Mouse (Mus musculus): ENCODE data around the gene Serp2. TPM values are rescaled to one million over a fixed set of nuclear protein-coding genes. Genes with fewer than 3 reads are reported as not detected.

The Serp2 gene
- total and polyA plus RNA-seq, 2 experiments = 0.37 TPM; not detected in 1

DNA sequence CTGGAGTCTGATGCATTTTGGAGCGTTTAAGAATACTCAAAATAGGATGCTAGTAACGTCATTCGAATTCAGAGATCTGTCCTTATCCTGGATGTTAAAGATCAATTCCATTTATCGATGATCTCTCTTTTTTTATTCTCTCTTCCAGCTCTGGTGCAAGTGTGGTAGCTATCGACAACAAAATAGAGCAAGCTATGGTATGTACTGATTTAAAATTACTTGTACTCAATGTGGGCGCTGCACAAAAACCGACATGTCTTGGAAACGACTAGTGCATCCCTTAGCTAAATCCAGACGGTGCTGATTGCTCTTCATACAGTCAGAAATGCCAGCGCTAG lies 51.6 kb downstream of the Serp2 start:
- under 1% methylated on average over 10 of the region's 10 CpGs for WGBS
- peak overlapping the region; percentile 74 for H3K27ac ChIP-seq (replicated peaks; ENCODE audit: insufficient read depth, low read depth, low read length)
- DNase-seq (ENCODE audit: extremely low read depth, low read depth, low spot score) = no peak

DNA sequence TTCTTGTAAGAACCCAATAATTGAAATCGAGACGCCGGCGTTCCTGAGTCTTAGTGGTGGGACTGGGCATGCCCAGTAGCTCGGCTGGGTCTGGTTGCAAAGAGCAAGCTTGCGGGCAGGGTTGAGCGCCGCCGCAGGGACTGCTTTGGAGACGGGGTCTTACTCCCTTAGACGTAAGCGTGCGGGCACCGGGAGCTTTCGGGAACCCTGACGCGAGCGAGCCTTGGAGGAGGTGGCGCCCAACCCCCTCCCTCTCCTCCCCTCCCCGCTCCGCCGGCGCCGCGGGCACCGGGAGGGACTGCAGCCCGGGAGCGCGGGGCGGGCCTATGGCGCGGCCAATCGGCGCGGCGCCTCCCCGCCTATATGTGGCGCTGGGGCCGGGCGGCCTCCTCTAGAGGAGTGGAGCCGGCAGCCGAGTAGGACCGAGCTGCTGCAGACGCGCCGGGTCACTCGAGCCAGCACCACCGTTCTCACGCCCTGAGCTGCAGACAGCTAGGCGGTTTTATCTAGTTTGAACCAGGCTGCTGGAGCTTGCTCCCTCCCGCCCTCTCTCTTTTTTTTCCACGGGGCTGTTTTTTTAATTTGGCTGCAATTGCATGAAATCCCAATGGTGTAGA lies 52.5 kb downstream of the Serp2 start:
- H3K36me3 ChIP-seq (ENCODE audit: control insufficient read depth, insufficient read depth, low read length) = no peaks in the 10 kb centered on the region; the same call in 1 of the 2 replicates
- TF ChIP-seq CTCF (IDR thresholded peaks at IDR 0.05; ENCODE audit: low read depth, low read length) = 0 out of 2 replicates have a peak, but pooled peaks have one; percentile 5
- peak; percentile 99 for TF ChIP-seq POLR2A (IDR thresholded peaks at IDR 0.05; ENCODE audit: extremely low read depth, insufficient read depth, low read length)

More for the DNA sequence above, 51.6 kb downstream of the Serp2 start:
- Histone ChIP-seq H3K4me3 (ENCODE audit: insufficient read depth, low read depth, low read length) (peak overlapping the region; percentile 74), H3K79me2 (ENCODE audit: control insufficient read depth, insufficient read depth, low read length) (no peaks in the 10 kb centered on the region), H3K9ac (ENCODE audit: low read depth, low read length) (peak overlapping the region; percentile 88), H3K27me3 (ENCODE audit: control insufficient read depth, insufficient read depth, low read length) (no peaks in the 10 kb centered on the region), H3K36me3 (ENCODE audit: control insufficient read depth, insufficient read depth, low read length) (no peaks in the 10 kb centered on the region; the same call in 1 of the 2 replicates), H3K4me1 (ENCODE audit: control insufficient read depth, insufficient read depth, low read length) (no peaks in the 10 kb centered on the region)
- TF ChIP-seq CTCF (IDR thresholded peaks at IDR 0.05; ENCODE audit: low read depth, low read length) = no peak
- TF ChIP-seq POLR2A (IDR thresholded peaks at IDR 0.05; ENCODE audit: extremely low read depth, insufficient read depth, low read length) = no peak

DNA sequence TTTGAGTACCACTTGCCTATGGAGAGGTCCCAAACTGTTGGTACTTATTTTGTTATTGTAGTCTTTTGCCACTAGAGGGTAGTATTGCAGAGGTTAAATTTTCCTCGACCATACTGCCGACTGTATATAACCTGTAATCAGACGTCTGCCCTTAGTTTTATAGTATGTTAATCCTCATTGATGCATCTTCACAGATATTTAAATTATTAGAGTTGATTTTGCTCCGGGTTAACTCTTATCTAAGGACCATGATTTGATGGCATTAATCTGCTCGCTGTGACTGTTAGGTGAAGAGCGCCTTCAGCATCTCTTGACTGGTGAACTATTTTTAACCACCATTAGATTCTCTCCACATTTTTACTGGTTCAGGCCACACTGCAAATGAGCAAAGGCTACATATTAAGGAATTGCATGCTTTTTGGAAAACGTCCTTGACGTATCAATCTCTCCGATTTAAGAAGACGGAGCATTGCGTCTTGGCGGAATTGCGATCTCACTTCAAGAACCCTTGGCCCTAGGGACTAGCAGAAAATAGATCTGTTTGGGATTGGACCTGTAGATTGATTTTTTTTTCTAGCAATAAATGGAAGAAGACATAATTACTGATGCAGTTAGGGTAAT lies 53.3 kb downstream of the Serp2 start:
- H3K9ac ChIP-seq (ENCODE audit: low read depth, low read length) = no peak overlapping the region
- DNase-seq (ENCODE audit: extremely low read depth, low read depth, low spot score) = peak; percentile 59
- no peak overlapping the region for H3K4me3 ChIP-seq (ENCODE audit: insufficient read depth, low read depth, low read length)
- H3K27me3 ChIP-seq (ENCODE audit: control insufficient read depth, insufficient read depth, low read length) = no peaks in the 10 kb centered on the region
- H3K79me2 ChIP-seq (ENCODE audit: control insufficient read depth, insufficient read depth, low read length) = no peaks in the 10 kb centered on the region
- no peaks in the 10 kb centered on the region; the same call in 1 of the 2 replicates for H3K36me3 ChIP-seq (ENCODE audit: control insufficient read depth, insufficient read depth, low read length)
- no peak for TF ChIP-seq POLR2A (IDR thresholded peaks at IDR 0.05; ENCODE audit: extremely low read depth, insufficient read depth, low read length)
- peak; percentile 37 for TF ChIP-seq CTCF (IDR thresholded peaks at IDR 0.05; ENCODE audit: low read depth, low read length)
- H3K27ac ChIP-seq (replicated peaks; ENCODE audit: insufficient read depth, low read depth, low read length) = no peak overlapping the region
- H3K4me1 ChIP-seq (ENCODE audit: control insufficient read depth, insufficient read depth, low read length) = no peaks in the 10 kb centered on the region
- WGBS = 8% methylated on average over 13 of the region's 13 CpGs

More for the DNA sequence above, 52.5 kb downstream of the Serp2 start:
- no peaks in the 10 kb centered on the region for H3K79me2 ChIP-seq (ENCODE audit: control insufficient read depth, insufficient read depth, low read length)
- H3K9ac ChIP-seq (ENCODE audit: low read depth, low read length) = peak overlapping the region; percentile 85
- H3K4me3 ChIP-seq (ENCODE audit: insufficient read depth, low read depth, low read length) = peak overlapping the region; percentile 74
- under 1% methylated on average over 52 of the region's 52 CpGs for WGBS
- peak; percentile 71 for DNase-seq (ENCODE audit: extremely low read depth, low read depth, low spot score)
- H3K4me1 ChIP-seq (ENCODE audit: control insufficient read depth, insufficient read depth, low read length) = no peaks in the 10 kb centered on the region
- H3K27me3 ChIP-seq (ENCODE audit: control insufficient read depth, insufficient read depth, low read length) = no peaks in the 10 kb centered on the region
- H3K27ac ChIP-seq (replicated peaks; ENCODE audit: insufficient read depth, low read depth, low read length) = peak overlapping the region; percentile 79

DNA sequence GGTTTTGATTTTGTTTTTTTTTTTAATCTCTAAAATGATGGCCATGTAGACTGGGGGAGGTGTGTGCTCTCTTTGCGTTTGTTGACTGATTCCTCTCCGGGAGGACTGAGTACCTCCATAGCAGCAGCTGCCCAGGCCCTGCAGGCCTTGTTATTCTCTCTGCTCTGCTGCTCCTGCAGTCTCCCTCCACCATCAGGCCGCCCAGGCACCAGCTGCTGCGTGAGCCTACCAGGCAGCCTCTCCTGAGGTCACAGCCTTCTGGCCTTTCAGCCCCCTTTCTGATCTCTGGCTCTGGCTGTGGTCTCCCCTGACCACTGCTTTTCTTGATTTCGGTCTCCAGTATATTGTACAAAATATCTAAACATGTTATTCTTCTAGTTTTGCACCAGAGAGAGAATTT lies 56.7 kb downstream of the Serp2 start:
- Histone ChIP-seq H3K27ac (replicated peaks; ENCODE audit: insufficient read depth, low read depth, low read length) (no peak overlapping the region), H3K9ac (ENCODE audit: low read depth, low read length) (no peak overlapping the region), H3K36me3 (ENCODE audit: control insufficient read depth, insufficient read depth, low read length) (no peaks in the 10 kb centered on the region), H3K4me1 (ENCODE audit: control insufficient read depth, insufficient read depth, low read length) (no peaks in the 10 kb centered on the region), H3K27me3 (ENCODE audit: control insufficient read depth, insufficient read depth, low read length) (no peaks in the 10 kb centered on the region), H3K79me2 (ENCODE audit: control insufficient read depth, insufficient read depth, low read length) (no peaks in the 10 kb centered on the region), H3K4me3 (ENCODE audit: insufficient read depth, low read depth, low read length) (no peak overlapping the region)
- DNase-seq (ENCODE audit: extremely low read depth, low read depth, low spot score) = no peak
- WGBS = 87% methylated on average over 5 of the region's 5 CpGs
- TF ChIP-seq POLR2A (IDR thresholded peaks at IDR 0.05; ENCODE audit: extremely low read depth, insufficient read depth, low read length) (no peak), CTCF (IDR thresholded peaks at IDR 0.05; ENCODE audit: low read depth, low read length) (no peak)

DNA sequence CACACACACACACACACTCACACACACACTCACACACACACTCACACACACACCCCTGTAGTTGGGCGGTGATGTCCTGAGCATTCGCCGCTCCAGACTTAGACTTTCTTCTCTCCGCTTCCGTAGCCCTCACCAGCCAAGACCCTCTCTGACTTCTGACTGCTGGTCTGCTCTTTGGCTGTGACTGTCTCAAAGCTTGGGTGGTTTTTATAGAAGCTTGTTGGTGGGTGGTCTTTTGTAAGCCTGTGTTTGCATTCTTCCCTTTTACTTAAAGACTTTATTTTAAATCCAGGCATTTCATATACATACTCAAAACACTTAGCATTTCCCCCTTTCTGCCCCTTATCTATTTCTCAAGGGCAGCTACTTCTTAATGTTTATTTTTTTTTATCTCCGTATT lies 57.2 kb downstream of the Serp2 start:
- Histone ChIP-seq H3K36me3 (ENCODE audit: control insufficient read depth, insufficient read depth, low read length) (no peaks in the 10 kb centered on the region), H3K27ac (replicated peaks; ENCODE audit: insufficient read depth, low read depth, low read length) (no peak overlapping the region), H3K4me1 (ENCODE audit: control insufficient read depth, insufficient read depth, low read length) (no peaks in the 10 kb centered on the region), H3K79me2 (ENCODE audit: control insufficient read depth, insufficient read depth, low read length) (no peaks in the 10 kb centered on the region), H3K27me3 (ENCODE audit: control insufficient read depth, insufficient read depth, low read length) (no peaks in the 10 kb centered on the region), H3K4me3 (ENCODE audit: insufficient read depth, low read depth, low read length) (no peak overlapping the region), H3K9ac (ENCODE audit: low read depth, low read length) (no peak overlapping the region)
- 96% methylated on average over 6 of the region's 6 CpGs for WGBS
- no peak for TF ChIP-seq CTCF (IDR thresholded peaks at IDR 0.05; ENCODE audit: low read depth, low read length)
- no peak for TF ChIP-seq POLR2A (IDR thresholded peaks at IDR 0.05; ENCODE audit: extremely low read depth, insufficient read depth, low read length)
- DNase-seq (ENCODE audit: extremely low read depth, low read depth, low spot score) = no peak

DNA sequence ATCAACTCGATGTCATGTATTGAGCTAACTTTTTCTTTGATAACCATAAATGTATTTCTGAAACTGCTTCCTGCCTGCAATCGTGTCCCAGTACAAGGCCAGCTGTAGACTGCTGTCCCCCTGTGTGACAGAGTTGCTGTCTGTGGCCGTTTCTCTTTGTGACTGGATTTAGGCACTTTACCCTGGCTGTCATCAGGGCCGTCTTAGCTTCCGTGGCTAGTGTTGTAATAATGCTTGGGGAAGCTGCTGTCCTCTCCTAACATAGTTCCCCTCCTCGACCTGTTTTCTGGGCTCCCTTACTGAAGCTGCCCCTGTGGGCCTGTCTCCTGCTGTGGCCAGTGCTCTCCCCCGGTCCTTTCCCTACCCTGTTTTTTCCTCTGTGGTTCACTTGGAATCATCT lies 58.5 kb downstream of the Serp2 start:
- no peak overlapping the region for H3K4me3 ChIP-seq (ENCODE audit: insufficient read depth, low read depth, low read length)
- no peaks in the 10 kb centered on the region for H3K4me1 ChIP-seq (ENCODE audit: control insufficient read depth, insufficient read depth, low read length)
- no peak overlapping the region for H3K9ac ChIP-seq (ENCODE audit: low read depth, low read length)
- no peaks in the 10 kb centered on the region for H3K36me3 ChIP-seq (ENCODE audit: control insufficient read depth, insufficient read depth, low read length)
- H3K79me2 ChIP-seq (ENCODE audit: control insufficient read depth, insufficient read depth, low read length) = no peaks in the 10 kb centered on the region
- 41% methylated on average over 7 of the region's 7 CpGs for WGBS
- DNase-seq (ENCODE audit: extremely low read depth, low read depth, low spot score) = no peak
- no peaks in the 10 kb centered on the region for H3K27me3 ChIP-seq (ENCODE audit: control insufficient read depth, insufficient read depth, low read length)
- H3K27ac ChIP-seq (replicated peaks; ENCODE audit: insufficient read depth, low read depth, low read length) = no peak overlapping the region
- TF ChIP-seq POLR2A (IDR thresholded peaks at IDR 0.05; ENCODE audit: extremely low read depth, insufficient read depth, low read length) (no peak), CTCF (IDR thresholded peaks at IDR 0.05; ENCODE audit: low read depth, low read length) (no peak)

All from liver, adult 2 months (tissue).